ENCODE assay signal across 38 mouse cellular contexts in genomic region chr10:78801449-78801848, GRCm38 (mm10). TPM values are rescaled to one million over a fixed set of nuclear protein-coding genes. Genes with fewer than 3 reads are reported as not detected.
"Had no signal": no experiment of that assay in that cellular context is flagged by ENCODE, and none has a peak within 500 bp of the region (broad histone marks: within the 10 kb centered on the region; RNA-seq: fewer than 3 reads in every experiment).

No protein-coding gene starts in this region.

- H3K4me1 ChIP-seq: heart, embryonic 12.5 days; hindbrain, embryonic 10.5 days; hindbrain, embryonic 12.5 days; intestine, embryonic 15.5 days; limb, embryonic 10.5 days; limb, embryonic 12.5 days; liver, embryonic 13.5 days; liver, embryonic 15.5 days had no signal

- H3K36me3 ChIP-seq: heart, embryonic 12.5 days; hindbrain, embryonic 10.5 days; hindbrain, embryonic 12.5 days; intestine, embryonic 15.5 days; limb, embryonic 10.5 days; limb, embryonic 12.5 days; liver, embryonic 13.5 days; liver, embryonic 15.5 days had no signal

- ATAC-seq: hindbrain, embryonic 16.5 days; inflammation-experienced regulatory T-cells, adult 6 months; intestine, embryonic 15.5 days; intestine, postnatal 0 days had no signal

- H3K4me3 ChIP-seq: gastrocnemius, adult 2 months; heart, adult 2 months; heart, embryonic 12.5 days; hindbrain, embryonic 10.5 days; hindbrain, embryonic 12.5 days; intestine, embryonic 15.5 days; left cerebral cortex, adult 2 months; limb, embryonic 10.5 days; limb, embryonic 12.5 days; liver, embryonic 13.5 days; liver, embryonic 15.5 days had no signal

- H3K4me2 ChIP-seq: heart, embryonic 12.5 days; hindbrain, embryonic 12.5 days; hindbrain, embryonic 14.5 days; intestine, embryonic 15.5 days; limb, embryonic 12.5 days; liver, embryonic 11.5 days; liver, embryonic 13.5 days; liver, embryonic 15.5 days had no signal

- DNase-seq: gastrocnemius, adult 2 months; gastrocnemius, postnatal 10 days; gastrocnemius, postnatal 25 days; heart, adult 2 months; heart, postnatal 10 days; heart, postnatal 4 days; kidney, adult 18-20 months; kidney, adult 8-10 months; kidney, postnatal 10 days; kidney, postnatal 25 days; kidney, postnatal 4 days; liver; liver, embryonic 13.5 days had no signal

- H3K9me3 ChIP-seq: heart, embryonic 12.5 days; hindbrain, embryonic 10.5 days; hindbrain, embryonic 12.5 days; intestine, embryonic 15.5 days; limb, embryonic 10.5 days; limb, embryonic 12.5 days; liver, embryonic 15.5 days had no signal

- H3K27ac ChIP-seq: gastrocnemius, adult 2 months; heart, adult 2 months; hindbrain, embryonic 10.5 days; hindbrain, embryonic 12.5 days; hindbrain, embryonic 14.5 days; intestine, embryonic 15.5 days; left cerebral cortex, adult 2 months; limb, embryonic 10.5 days; limb, embryonic 12.5 days; liver, embryonic 13.5 days; liver, embryonic 15.5 days had no signal

- H3K9ac ChIP-seq: heart, embryonic 12.5 days; hindbrain, embryonic 12.5 days; hindbrain, embryonic 14.5 days; intestine, embryonic 15.5 days; limb, embryonic 12.5 days; liver, embryonic 13.5 days; liver, embryonic 15.5 days had no signal

- H3K27me3 ChIP-seq: heart, embryonic 12.5 days; hindbrain, embryonic 12.5 days; intestine, embryonic 15.5 days; limb, embryonic 12.5 days; liver, embryonic 13.5 days; liver, embryonic 15.5 days had no signal

RNA-seq across cellular contexts. Expression of gene Slc1a6, which starts 21.2 kb away (rescaled TPM):
- total RNA-seq: gastrocnemius, adult 2 months; gastrocnemius, postnatal 25 days; granulocyte monocyte progenitor cell, adult 5-6 weeks; heart, adult 2 months; heart, postnatal 25 days had no signal
- polyA plus RNA-seq: inflammation-experienced regulatory T-cells, adult 6 months had no signal

RNA-seq across cellular contexts. Expression of gene Ccdc105, which starts 48.6 kb away (rescaled TPM):
- total RNA-seq: gastrocnemius, adult 2 months; gastrocnemius, postnatal 10 days; gastrocnemius, postnatal 25 days; gastrocnemius, postnatal 4 days; granulocyte monocyte progenitor cell, adult 5-6 weeks; heart, adult 2 months; heart, postnatal 10 days; heart, postnatal 25 days; heart, postnatal 4 days; layer of hippocampus, postnatal 10 days had no signal
- polyA plus RNA-seq: heart, adult 2 months; heart, embryonic 12.5 days; heart, embryonic 14.5 days; heart, embryonic 16.5 days; inflammation-experienced regulatory T-cells, adult 6 months; intestine, postnatal 0 days; kidney, embryonic 14.5 days; kidney, embryonic 16.5 days; liver, embryonic 11.5 days; liver, embryonic 13.5 days; liver, embryonic 15.5 days had no signal

RNA-seq across cellular contexts. Expression of gene Olfr1356, which starts 50.5 kb away (rescaled TPM):
- total RNA-seq: gastrocnemius, adult 2 months; gastrocnemius, postnatal 10 days; gastrocnemius, postnatal 25 days; gastrocnemius, postnatal 4 days; granulocyte monocyte progenitor cell, adult 5-6 weeks; heart, adult 2 months; heart, postnatal 10 days; heart, postnatal 25 days; heart, postnatal 4 days; layer of hippocampus, postnatal 10 days; layer of hippocampus, postnatal 25 days; left cerebral cortex, adult 2 months; left cerebral cortex, postnatal 14 days; left cerebral cortex, postnatal 36 days had no signal
- polyA plus RNA-seq: heart, adult 2 months; heart, embryonic 12.5 days; heart, embryonic 14.5 days; heart, embryonic 16.5 days; hindbrain, embryonic 10.5 days; hindbrain, embryonic 12.5 days; hindbrain, embryonic 14.5 days; hindbrain, embryonic 16.5 days; inflammation-experienced regulatory T-cells, adult 6 months; intestine, embryonic 15.5 days; intestine, postnatal 0 days; kidney, embryonic 14.5 days; kidney, embryonic 16.5 days; limb, embryonic 10.5 days; limb, embryonic 12.5 days; limb, embryonic 14.5 days; liver, embryonic 11.5 days; liver, embryonic 13.5 days; liver, embryonic 15.5 days had no signal
